Mouse (Mus musculus): ENCODE measurements around the gene Tmsb4x.
A peak's percentile ranks its signal among the peaks of the same experiment; 100 is the strongest.

The Tmsb4x gene

DNA sequence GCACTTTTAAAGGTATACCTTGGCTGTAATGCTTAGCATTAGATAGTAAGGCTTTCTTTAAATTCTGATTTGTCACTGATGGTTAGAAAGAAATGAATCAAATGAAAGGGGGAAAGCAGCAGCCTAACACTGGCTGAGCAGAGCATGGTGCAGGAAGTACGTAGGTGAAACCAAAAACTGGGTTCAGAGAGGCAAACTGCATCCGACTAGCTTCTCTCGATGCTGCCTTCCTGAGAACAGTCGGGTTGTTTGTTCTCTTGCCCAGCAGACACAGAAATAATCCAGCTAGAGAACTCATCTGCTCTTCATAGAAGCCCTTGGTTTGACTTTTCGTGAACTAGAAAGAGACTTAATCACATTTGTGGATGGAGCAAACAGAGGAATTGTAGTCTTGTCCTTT, 26.7 kb downstream of the Tmsb4x start:
- DNase-seq (ENCODE audit: low read depth, low spot score): no peak

DNA sequence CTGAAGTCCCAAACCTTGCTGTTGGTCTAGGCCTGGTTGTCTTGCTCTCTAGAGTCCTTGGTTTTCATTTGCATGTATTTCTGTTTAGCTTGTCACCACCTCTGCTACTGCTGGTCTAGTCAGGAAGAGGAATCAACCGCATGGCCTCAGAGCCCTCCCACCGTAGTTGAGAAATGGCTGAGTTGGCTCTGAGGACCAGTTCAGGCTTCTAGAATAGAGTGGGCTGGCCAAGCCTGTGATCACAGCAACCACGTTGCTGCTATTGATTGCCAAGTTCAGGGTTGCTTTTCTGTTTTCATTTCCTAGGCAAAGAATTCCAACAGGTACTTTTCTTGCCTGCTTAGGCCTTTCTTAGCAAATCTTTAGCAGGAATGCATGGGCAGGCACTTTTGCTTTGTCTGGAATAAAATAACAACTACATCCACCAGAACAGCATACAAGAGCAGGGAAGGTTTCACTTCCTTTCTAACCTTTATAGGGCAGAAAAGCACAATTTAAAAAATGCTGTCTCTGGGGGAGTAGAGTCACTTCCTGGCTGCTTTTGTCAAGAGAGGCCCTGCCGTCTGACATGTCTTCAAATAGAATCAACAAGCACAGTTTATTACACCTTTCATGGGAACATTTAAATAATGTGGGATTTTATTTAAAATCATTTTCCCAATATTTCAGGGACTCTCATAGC, 29.0 kb downstream of the Tmsb4x start:
- peak; percentile 27 for DNase-seq (ENCODE audit: low read depth, low spot score)

- no peak for DNase-seq (ENCODE audit: low read depth, low spot score)
These were observed 29.6 kb downstream of the Tmsb4x start for GRCm38 (mm10) chrX:167179549-167179948.

DNA sequence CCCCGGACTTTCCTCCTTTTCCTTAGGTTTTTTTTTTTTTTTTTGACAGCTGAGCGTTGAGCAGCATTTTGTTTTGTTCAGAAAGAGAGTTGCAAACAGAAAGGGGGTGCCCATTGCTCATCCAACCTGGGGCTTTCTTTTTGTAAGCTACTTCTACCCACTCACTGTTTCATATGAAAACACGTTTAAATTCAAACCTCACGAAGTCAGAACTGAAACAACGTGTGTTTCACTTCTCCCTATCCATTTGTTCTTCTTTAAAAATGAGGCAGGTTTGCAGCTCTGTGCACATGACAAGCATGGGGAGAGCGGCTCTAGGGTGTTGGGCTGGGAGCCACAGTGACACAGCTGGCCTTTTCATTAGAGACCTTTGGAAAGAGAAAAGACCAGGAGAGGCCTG, 33.8 kb downstream of the Tmsb4x start:
- DNase-seq (ENCODE audit: low read depth, low spot score): peak; percentile 21

DNA sequence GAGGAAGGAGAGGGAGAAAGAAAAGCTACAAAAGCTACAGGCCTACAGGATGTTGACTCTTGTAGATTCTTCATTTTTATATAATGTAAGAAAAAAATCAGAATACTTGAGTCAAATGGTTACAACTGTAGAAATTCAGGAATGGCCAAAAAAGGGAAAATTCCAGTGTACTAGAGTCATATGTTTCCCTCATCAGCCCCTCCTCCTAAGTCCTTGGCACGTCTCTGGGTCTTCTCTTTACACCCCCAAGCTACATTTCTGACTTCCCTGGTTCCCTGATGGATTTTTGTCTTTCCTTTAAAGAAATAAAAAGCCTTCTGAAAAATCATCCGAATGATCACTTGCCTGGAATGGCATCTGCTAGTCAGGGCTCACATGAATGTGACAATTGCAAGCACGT, 34.8 kb downstream of the Tmsb4x start:
- no peak for DNase-seq (ENCODE audit: low read depth, low spot score)

DNA sequence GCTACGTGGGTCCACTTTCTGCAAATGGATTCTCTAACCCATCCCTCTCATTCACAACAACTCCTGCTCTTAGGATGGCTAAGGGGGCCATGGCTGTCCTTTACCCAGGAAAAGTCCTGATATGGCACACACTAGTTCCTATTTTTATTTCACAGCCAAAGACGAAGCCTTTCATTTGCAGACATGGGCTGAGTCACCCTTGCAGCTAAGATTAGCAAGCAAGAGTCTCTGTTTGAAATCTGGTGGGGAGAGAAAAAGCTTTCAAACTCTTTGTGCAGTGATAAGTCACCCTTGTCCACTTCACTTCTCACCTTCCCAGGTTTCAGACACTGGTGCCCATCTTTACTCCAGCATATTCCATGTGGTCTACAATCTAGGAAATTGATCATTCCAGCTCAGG, 36.9 kb downstream of the Tmsb4x start:
- DNase-seq (ENCODE audit: low read depth, low spot score): no peak

DNA sequence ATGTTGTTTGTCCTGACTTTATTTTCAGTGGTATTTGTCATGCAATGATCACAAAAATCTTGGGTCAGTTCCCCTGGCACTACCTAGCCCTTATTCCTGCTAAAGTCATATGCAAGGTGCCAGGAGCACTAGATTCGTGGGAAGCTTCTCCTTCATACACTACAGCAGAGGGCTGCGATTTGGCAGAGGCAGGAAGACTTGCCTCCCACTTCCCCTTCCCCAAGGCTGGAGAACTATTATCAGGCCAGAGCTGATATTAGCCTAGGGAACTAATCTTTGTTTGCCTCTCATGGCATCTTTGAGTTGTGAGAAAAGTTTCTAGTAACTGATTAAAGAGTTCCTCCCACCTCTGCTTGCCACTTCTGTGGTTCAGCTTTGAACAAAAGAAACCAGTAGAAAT, 37.8 kb downstream of the Tmsb4x start:
- DNase-seq (ENCODE audit: low read depth, low spot score): no peak

GRCm38 (mm10) chrX:167167282-167167681, 41.8 kb downstream of the Tmsb4x start:
- DNase-seq (ENCODE audit: low read depth, low spot score): peak; percentile 40

GRCm38 (mm10) chrX:167166051-167166450, 43.1 kb downstream of the Tmsb4x start:
- DNase-seq (ENCODE audit: low read depth, low spot score): no peak

- DNase-seq (ENCODE audit: low read depth, low spot score): no peak
These were observed 51.4 kb downstream of the Tmsb4x start for GRCm38 (mm10) chrX:167157691-167158090.
